Mouse (Mus musculus) testis, adult 2 months (tissue): Measurements from ENCODE around the gene Msl1.

Experiments
- CTCF ChIP-seq: fragments of 200-500 bp; IDR thresholded peaks from 2 replicates; pipeline ENCODE4 v1.5.1; 2012; ENCODE audit warnings: low read depth, mild to moderate bottlenecking, inconsistent platforms, low read length, moderate library complexity; ENCODE audit not compliant: control insufficient read depth, insufficient read depth, insufficient replicate concordance
- POLR2A ChIP-seq: fragments of 200-500 bp; IDR thresholded peaks from 2 replicates; pipeline ENCODE4 v1.6.1; 2012; ENCODE audit warnings: low read depth, mild to moderate bottlenecking, inconsistent platforms, low read length, moderate library complexity; ENCODE audit not compliant: control insufficient read depth

- TF ChIP-seq CTCF (no peak), POLR2A (no peak)
Observed at GRCm38 (mm10) chr11:98791448-98791847, 3.9 kb upstream of the Msl1 start.
